Mouse (Mus musculus) effector memory CD4-positive, alpha-beta T cell, adult 5 months (primary cell): ENCODE measurements around the gene Galnt2. TPM values are rescaled to one million over a fixed set of nuclear protein-coding genes. Genes with fewer than 3 reads are reported as not detected.

ENCODE experiments used
- polyA plus RNA-seq: library from polyadenylated mRNA; unstranded; fragments of 100-300 nt; shearing (Covaris generic); gene quantifications from one replicate; pipeline ENCODE4 v1.2.1, GENCODE M21; 2017

Gene Galnt2
- 59.2 TPM for polyA plus RNA-seq

DNA sequence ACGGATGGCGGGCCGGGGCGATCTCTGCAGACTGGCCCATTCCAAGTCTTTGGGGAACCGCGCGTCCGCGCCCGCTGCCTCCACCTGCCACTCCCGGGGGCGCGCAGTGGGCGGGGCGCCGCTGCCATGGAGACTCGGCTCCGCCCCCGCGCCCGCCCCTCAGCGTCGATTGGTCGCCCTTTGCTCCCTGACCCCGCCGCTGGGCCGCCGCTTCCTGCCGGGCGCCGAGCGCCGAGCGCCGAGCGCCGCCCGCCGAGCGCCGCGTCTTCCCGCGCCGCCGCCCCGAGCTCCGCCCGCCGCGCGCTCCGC lies at the start of gene Galnt2:
TSS of gene Galnt2 (plus strand) at position 216 of the 309 bp plus-strand sequence.

Other genes starting within 250 kb of the Galnt2 start
- 2.3 TPM for gene Abcb10, start 248.3 kb upstream of the Galnt2 start, polyA plus RNA-seq
- gene Taf5l, start 210.0 kb upstream of the Galnt2 start, polyA plus RNA-seq, result 100 TPM
- 10.3 TPM for gene Urb2, start 209.9 kb upstream of the Galnt2 start, polyA plus RNA-seq
- gene Pgbd5, start 208.3 kb downstream of the Galnt2 start, polyA plus RNA-seq, result not detected